Mouse (Mus musculus) G1E (cell line): ENCODE results near the gene Tmem255b.

Experiments
- CTCF ChIP-seq: IDR thresholded peaks from 2 replicates; pipeline ENCODE4 v1.5.1; 2012; ENCODE audit warnings: low read depth, low read length, inconsistent platforms, mixed read lengths
- POLR2AphosphoS5 ChIP-seq: IDR thresholded peaks from 2 replicates; pipeline ENCODE4 v1.6.1; 2012; ENCODE audit warnings: low read depth, low read length, inconsistent platforms; ENCODE audit not compliant: insufficient replicate concordance

- no peak for TF ChIP-seq CTCF
- TF ChIP-seq POLR2AphosphoS5, result no peak
These were observed 47.3 kb upstream of the Tmem255b start for GRCm38 (mm10) chr8:13387728-13388127.
